Mouse (Mus musculus) adrenal gland (tissue): ENCODE results near the gene Pdcd7.

ENCODE experiments used
- intact Hi-C: fragments of 180-260 bp; cut with DNase I; formaldehyde crosslinking; loops from one replicate; pipeline ENCODE4 v1.15.1; 2025

Gene Pdcd7

DNA sequence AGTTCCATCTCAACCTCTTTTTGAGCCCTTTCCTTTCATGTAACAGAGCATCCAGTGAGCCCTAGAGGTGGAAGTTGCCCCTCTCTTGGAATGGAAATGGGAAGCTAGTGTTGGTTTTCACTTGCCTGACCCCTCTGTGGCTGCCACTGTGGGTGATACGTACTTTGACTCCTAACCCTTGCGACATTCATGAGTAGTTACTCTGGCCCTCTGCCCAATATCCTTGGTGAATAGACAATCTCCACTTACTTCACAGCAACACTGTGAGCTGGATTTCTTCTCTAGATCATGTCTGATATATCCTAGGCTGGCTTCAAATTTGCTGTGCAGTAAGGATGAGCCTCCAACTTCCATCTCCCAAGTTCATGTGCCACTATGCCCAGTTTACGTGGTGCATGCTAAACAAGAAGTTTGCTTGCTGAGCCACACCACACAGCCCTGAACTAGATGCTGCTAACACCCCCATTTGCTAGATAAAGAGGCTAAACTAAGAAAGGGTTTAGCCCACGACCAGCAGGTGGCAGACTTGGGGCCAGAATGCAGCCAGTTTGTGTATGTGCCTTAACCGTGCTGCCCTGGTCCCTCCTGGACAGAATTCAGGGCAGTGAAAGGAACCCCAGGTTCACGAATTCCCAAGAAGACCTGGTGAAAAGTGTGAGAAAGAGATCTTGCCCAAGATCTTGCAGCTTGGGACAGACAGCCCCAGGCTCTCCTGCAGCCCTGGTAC lies 46.9 kb downstream of the Pdcd7 start:
- intact Hi-C loops = loop anchor here (2.0 kb wide), 1 partner anchor 40 kb away; no protein-coding TSS in a partner anchor

DNA sequence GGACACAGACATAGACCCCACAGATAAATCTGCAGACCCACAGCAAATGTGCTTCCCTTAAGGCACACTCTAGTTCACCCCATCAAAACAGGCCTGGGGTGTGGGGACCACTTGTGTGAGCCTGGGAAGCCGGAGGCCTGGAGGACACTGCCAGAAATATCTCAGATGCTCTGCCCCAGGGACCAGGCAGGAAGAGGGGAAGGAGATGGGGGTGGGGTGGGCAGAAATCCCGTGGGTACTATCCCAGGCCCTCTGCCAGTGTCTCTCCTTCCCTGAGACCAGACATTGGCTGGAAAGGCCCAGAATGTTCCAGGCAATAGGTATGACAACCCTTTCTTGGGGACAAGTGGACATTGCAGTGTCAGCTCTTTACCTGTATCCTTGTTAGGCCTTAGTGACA lies 47.7 kb downstream of the Pdcd7 start:
- intact Hi-C loops = loop anchor here (2.0 kb wide), 1 partner anchor 39 kb away; no protein-coding TSS in a partner anchor

DNA sequence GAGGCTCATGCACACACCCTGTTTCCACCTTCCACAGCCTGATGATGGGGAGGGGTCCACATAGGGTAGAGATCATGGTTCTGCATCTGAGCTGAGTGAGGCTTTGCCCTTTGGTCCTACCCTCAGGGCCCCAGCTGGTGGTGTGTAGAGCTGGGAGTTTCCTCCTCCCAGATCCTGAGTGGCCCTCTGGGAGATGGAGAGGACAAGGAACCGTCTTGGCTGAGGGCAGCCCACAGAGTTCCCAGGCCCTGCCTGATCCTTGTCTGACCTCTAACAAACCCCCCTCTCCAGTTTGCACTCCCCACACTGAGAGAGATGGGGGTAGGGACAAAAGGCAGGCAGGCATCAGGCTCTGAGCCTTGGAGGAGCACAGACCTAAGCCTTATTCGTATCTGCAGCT lies 48.5 kb downstream of the Pdcd7 start:
- intact Hi-C loops = no loop called here

DNA sequence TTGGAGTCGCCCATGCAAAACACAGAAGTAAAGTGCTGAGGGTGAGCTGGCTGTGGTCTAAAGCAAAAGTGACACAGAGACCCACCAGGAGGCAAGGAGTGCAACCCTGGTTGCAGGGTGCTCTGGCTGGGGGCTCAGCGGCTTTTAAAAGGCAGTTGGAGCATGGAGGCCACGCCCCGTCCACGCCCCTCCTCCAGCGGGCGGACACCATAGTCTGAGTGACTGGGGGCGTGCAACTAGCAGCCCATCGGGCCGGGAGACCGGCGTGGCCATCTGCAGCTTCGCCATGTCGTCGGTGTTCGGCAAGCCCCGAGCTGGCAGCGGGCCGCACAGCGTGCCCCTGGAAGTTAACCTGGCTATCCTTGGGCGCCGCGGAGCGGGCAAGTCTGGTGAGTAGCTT lies 52.4 kb downstream of the Pdcd7 start, which contains the start of gene Rasl12:
TSS of gene Rasl12 (plus strand) at position 228 of the 400 bp plus-strand sequence.
- intact Hi-C loops = no loop called here

DNA sequence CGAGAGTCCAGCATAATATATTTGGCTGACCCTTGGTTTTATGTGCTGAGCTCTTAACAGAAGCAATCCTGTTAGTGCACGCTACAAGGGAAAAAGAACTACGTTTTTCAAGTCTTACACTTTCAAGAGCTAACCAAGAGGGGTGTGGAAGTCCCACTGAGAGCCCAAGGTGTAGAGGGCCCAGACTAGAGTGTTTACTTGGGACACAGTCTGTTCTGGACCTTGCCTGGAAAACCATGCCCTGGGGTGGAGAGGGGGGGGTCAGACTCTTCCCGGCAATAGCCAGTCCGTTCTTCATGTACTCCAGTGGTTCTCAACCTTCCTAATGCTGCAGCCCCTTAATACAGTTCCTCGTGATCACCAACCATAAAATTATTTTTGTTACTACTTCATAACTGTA lies 54.0 kb downstream of the Pdcd7 start:
- intact Hi-C loops = no loop called here

DNA sequence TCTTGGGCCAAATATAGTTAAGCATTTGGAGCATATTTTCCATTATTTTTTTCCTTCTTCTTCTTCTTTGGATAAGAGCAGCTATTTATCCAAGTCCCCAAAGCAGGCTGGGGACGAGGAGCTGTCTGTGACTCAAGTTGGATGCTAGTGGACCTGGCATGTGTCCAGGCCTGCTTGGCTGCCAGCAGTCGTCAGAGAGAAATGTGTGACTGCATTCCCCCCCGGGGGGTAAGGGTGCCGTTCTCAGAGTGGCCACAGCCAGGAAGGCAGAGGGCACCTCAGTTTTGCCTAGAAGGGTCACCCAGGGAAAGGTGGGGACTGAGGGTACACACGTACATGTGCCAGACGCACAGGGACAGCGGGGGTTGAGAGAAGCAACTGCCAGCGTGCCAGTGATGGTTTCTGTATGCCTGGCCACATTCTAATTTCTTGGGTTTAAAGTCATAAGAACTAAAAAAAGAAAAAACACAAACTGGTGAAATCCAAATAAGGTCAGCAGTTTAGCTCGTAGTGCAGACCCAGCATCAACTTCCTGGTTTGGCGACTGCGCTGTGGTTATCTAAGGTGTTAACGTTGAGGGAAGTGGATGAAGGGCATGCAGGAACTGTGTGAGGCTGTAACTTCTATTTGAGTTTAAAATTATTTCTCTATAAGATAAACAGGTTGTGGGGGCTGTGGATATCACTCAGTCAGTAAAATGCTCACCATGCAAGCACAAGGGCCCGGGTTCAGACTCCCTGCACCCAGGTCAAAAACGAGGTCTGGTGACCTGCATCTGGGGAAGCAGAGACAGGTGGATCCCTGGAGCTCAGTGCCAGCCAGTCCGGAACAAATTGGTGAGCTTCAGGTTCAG lies 58.7 kb downstream of the Pdcd7 start:
- intact Hi-C loops = no loop called here

DNA sequence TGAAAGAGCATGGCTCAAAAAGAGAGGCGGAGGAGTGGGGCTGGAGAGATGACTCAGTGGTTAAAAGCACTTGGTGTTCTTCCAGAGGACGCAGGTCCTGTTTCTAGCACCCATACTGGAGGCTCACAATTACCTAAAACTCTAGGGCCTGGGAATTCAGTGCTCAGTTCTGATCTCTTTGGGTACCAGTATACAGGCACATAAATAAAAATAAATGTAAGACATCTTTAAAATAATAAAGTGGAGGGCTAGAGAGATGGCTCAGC lies 59.2 kb downstream of the Pdcd7 start:
- intact Hi-C loops = no loop called here

DNA sequence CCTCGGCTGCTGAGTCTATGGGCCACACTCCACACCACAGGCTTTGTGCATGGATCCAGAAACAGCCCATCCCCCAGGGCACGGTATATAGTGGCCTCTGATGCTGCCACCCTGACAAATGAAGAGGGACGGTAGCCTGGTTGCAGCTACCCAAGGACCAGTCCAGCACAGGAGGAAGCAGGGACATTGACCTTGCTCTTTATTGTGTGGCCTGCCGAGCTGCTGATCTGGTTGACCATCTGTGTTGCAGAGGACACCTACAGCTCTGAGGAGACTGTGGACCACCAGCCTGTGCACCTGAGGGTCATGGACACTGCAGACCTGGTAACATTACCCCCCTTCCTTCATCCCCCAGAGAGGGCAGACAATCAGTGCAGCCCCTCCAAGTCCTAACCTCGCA lies 61.4 kb downstream of the Pdcd7 start:
- intact Hi-C loops = no loop called here

DNA sequence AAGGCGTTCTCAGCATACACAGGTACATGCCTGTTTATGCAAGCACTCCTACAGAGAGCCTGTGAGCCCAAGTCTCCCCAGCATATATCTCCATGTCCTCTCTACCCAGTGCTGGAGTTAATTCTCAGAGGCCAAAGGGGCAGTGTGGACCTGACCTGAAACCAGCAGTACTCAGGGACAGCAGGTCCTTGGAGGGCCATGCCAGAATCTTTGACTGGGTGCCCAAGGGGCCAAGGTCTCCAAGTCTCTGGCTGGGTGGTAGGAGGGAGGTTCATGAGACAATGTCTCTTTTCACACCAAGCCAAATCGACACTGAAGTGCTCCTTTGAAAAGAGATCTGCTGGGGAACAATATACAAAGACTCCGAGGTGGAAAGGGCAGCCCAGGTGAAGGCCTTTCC lies 62.0 kb downstream of the Pdcd7 start:
- intact Hi-C loops = no loop called here

DNA sequence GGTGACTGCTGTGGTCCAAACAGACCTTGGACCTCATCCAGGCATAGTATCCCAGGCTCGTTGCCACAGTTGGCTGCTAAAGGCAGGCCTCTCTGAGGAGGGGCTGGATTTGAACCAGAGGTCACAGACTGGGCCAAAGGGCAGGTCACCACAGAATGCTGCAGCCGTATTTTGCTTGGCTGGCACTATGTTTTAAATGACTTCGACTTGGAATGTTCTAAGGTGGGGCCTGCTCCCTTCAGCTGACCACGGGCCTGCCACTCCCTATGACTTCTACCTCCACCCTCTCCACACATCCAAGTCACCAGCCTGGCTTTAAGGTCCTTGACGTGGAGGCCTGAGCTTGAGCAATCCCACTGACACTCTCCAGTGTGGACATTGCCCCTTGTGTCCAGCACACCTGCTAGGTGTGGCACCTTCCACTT lies 63.0 kb downstream of the Pdcd7 start:
- intact Hi-C loops = no loop called here
